Mouse (Mus musculus) layer of hippocampus, adult 8-10 months (tissue): ENCODE measurements at regions not wholly inside any gene's neighbourhood (a gene's known extent, or its start where the extent isn't known, plus 50 kb on each side); places are given as distances from the start of the nearest gene placed in this dataset.
A peak's percentile ranks its signal among the peaks of the same experiment; 100 is the strongest.
"Not testable (repeated sequence)": the region's sequence is repeated elsewhere in the genome, so short reads cannot be mapped to it uniquely, and the experiment has no call there.

ENCODE experiments used
- DNase-seq, 2 experiments: peaks; one replicate each; pipeline ENCODE4 v3.0.0; 2022; ENCODE audit warnings: low spot score in 2 of 2

GRCm38 (mm10) chrX:88906106-88906505 lies 503.4 kb downstream of the Pet2 start:
- DNase-seq: peak; percentile 2 to 7

GRCm38 (mm10) chrX:88873260-88873659 lies 536.2 kb downstream of the Pet2 start:
- DNase-seq: not testable (repeated sequence)
